Mouse (Mus musculus): Measurements from ENCODE around the gene Il17rc.

- TF ChIP-seq CHD2 (IDR thresholded peaks at IDR 0.05; ENCODE audit: low read depth, low read length) (no peak), HCFC1 (IDR thresholded peaks at IDR 0.05; ENCODE audit: borderline replicate concordance, insufficient read depth, low read length) (no peak), ZNF384 (IDR thresholded peaks at IDR 0.05; ENCODE audit: low read depth, low read length) (no peak), MAFK (IDR thresholded peaks at IDR 0.05; ENCODE audit: insufficient read depth, low read depth, low read length) (no peak)
Observed at GRCm38 (mm10) chr6:113478906-113479305, 7.7 kb downstream of the Il17rc start.

Data from ES-E14 (cell line).